Mouse (Mus musculus) erythroblast, embryonic 14.5 days (primary cell): ENCODE results near the gene Mcf2l.

Experiments used
- GATA1 ChIP-seq: IDR thresholded peaks from 2 replicates; pipeline ENCODE4 v1.6.1; 2012; ENCODE audit warnings: low read length, inconsistent platforms, mixed read lengths
- TAL1 ChIP-seq: IDR thresholded peaks from 3 replicates; pipeline ENCODE4 v1.6.1; 2012; ENCODE audit warnings: low read length, inconsistent platforms, mixed read lengths

GRCm38 (mm10) chr8:12931426-12931825, 57.8 kb downstream of the Mcf2l start:
- TF ChIP-seq TAL1 (no peak), GATA1 (no peak)
